9 mouse cellular contexts compared by ENCODE assay signal in genomic region chr11:75047736-75048407, GRCm38 (mm10).
DNase-seq lines count a peak whose midpoint lies in the region; ATAC-seq and TF ChIP-seq lines count a peak whose summit lies in the region.
"Had no signal": no experiment of that assay in that cellular context is flagged by ENCODE, and none has a peak within 500 bp of the region (broad histone marks: within the 10 kb centered on the region; RNA-seq: fewer than 3 reads in every experiment).

No protein-coding gene starts in this region.

- H3K27me3 ChIP-seq in lung, embryonic 16.5 days (ENCODE audit: control insufficient read depth, insufficient read depth, low read depth, low read length), result no peaks in the 10 kb centered on the region
- no peaks in the 10 kb centered on the region for H3K27me3 ChIP-seq in intestine, embryonic 14.5 days (replicated peaks; ENCODE audit: control insufficient read depth, insufficient read depth, low read length)
- no peaks in the 10 kb centered on the region for H3K27me3 ChIP-seq in small intestine, adult 2 months (ENCODE audit: control insufficient read depth, insufficient read depth, low read length)

- no peak overlapping the region for H3K4me2 ChIP-seq in lung, embryonic 16.5 days (ENCODE audit: low read depth, low read length)
- H3K4me2 ChIP-seq in intestine, embryonic 14.5 days (ENCODE audit: low read length), result peak overlapping the region; percentile 0; the same call in 1 of the 2 replicates

- no peak for TF ChIP-seq POLR2A in small intestine, adult 2 months (IDR thresholded peaks at IDR 0.05; ENCODE audit: low read depth, low read length)

- H3K4me1 ChIP-seq in lung, embryonic 16.5 days (replicated peaks; ENCODE audit: control insufficient read depth, insufficient read depth, low read length), result peaks cover 64% of the 10 kb centered on the region
- H3K4me1 ChIP-seq in intestine, embryonic 14.5 days (replicated peaks; ENCODE audit: control insufficient read depth, insufficient read depth, low read length), result peaks cover 76% of the 10 kb centered on the region
- peaks cover 20% of the 10 kb centered on the region for H3K4me1 ChIP-seq in small intestine, adult 2 months (ENCODE audit: control insufficient read depth, insufficient read depth, insufficient read length, low read length)

- TF ChIP-seq CTCF in small intestine, adult 2 months (IDR thresholded peaks at IDR 0.05; ENCODE audit: extremely low read depth, insufficient read length, insufficient replicate concordance, low read depth, low read length), result no peak

- no peak for ATAC-seq in lung, embryonic 16.5 days (ENCODE audit: low read depth)
- no peak for ATAC-seq in intestine, embryonic 14.5 days (replicated peaks; ENCODE audit: low FRiP score, low TSS enrichment, low read depth)

- H3K36me3 ChIP-seq in lung, embryonic 16.5 days (ENCODE audit: control insufficient read depth, insufficient read depth, low read length), result no peaks in the 10 kb centered on the region
- 0 out of 2 replicates have a peak, but pooled peaks cover 3% of the 10 kb centered on the region for H3K36me3 ChIP-seq in intestine, embryonic 14.5 days (ENCODE audit: control insufficient read depth, insufficient read depth, low read length)
- H3K36me3 ChIP-seq in small intestine, adult 2 months (ENCODE audit: control insufficient read depth, insufficient read depth, low read length), result peaks cover 9% of the 10 kb centered on the region; the same call in 1 of the 2 replicates

- peak; percentile 19 for DNase-seq in cerebellum, adult 11-12 months
- DNase-seq in cerebellum, postnatal 10 days, result no peak
- no peak for DNase-seq in lung, postnatal 14 days
- DNase-seq in intestine, embryonic 14.5 days (ENCODE audit: low spot score), result no peak
- no peak for DNase-seq in right cerebral cortex, adult 2 months (ENCODE audit: low spot score in 2 of 2)
- DNase-seq in yolk sac, embryonic 10.5 days (ENCODE audit: low spot score), result no peak
- DNase-seq: B cell, adult 2 months had no signal

- no peak overlapping the region for H3K9ac ChIP-seq in lung, embryonic 16.5 days (ENCODE audit: low read length)
- no peak overlapping the region for H3K9ac ChIP-seq in intestine, embryonic 14.5 days (ENCODE audit: low read length)

- WGBS in lung, embryonic 16.5 days, result 56% methylated on average over 7 of the region's 7 CpGs
- WGBS in intestine, embryonic 14.5 days, result 69% methylated on average over 7 of the region's 7 CpGs
- 72% methylated on average over 7 of the region's 7 CpGs for WGBS in small intestine, adult 2 months

- H3K27ac ChIP-seq in lung, embryonic 16.5 days (ENCODE audit: low read length), result peak overlapping the region; percentile 84
- peak overlapping the region; percentile 88 for H3K27ac ChIP-seq in intestine, embryonic 14.5 days (ENCODE audit: low read depth)
- peak overlapping the region; percentile 49 for H3K27ac ChIP-seq in small intestine, adult 2 months (ENCODE audit: insufficient read depth, low read depth, low read length)

- H3K4me3 ChIP-seq in lung, embryonic 16.5 days (ENCODE audit: low read length), result no peak overlapping the region
- no peak overlapping the region for H3K4me3 ChIP-seq in intestine, embryonic 14.5 days (ENCODE audit: low read depth, low read length)
- H3K4me3 ChIP-seq in small intestine, adult 2 months (ENCODE audit: low read depth, low read length), result no peak overlapping the region

- H3K9me3 ChIP-seq in lung, embryonic 16.5 days (ENCODE audit: control insufficient read depth, low read length), result no peaks in the 10 kb centered on the region
- no peaks in the 10 kb centered on the region for H3K9me3 ChIP-seq in intestine, embryonic 14.5 days (ENCODE audit: control insufficient read depth, low read length)
